Mouse (Mus musculus) C2C12 (cell line): ENCODE results near the gene Gm49358. TPM values are rescaled to one million over a fixed set of nuclear protein-coding genes. Genes with fewer than 3 reads are reported as not detected.

ENCODE experiments used
- H3K27me3 ChIP-seq: one replicate; pipeline ENCODE4 v1.6.1; 2011; ENCODE audit not compliant: control insufficient read depth, insufficient read depth, insufficient read length
- H3K36me3 ChIP-seq: one replicate; pipeline ENCODE4 v1.6.1; 2011; ENCODE audit not compliant: control insufficient read depth, insufficient read depth
- H3K4me3 ChIP-seq: one replicate; pipeline ENCODE4 v1.5.1; 2011; ENCODE audit warnings: mild to moderate bottlenecking, control low read depth; ENCODE audit not compliant: poor library complexity, insufficient read depth, severe bottlenecking
- H3K79me2 ChIP-seq: one replicate; pipeline ENCODE4 v1.6.1; 2011; ENCODE audit not compliant: control insufficient read depth, insufficient read depth
- H3K79me3 ChIP-seq: one replicate; pipeline ENCODE4 v1.6.1; 2011; ENCODE audit warnings: low read depth, control low read depth
- H3ac ChIP-seq: one replicate; pipeline ENCODE3; 2011; ENCODE audit warnings: low read depth; ENCODE audit not compliant: control insufficient read depth, insufficient read length
- CEBPB ChIP-seq: IDR thresholded peaks from one replicate; pipeline ENCODE4 v1.6.1; 2011; ENCODE audit warnings: low read depth, mild to moderate bottlenecking, control low read depth, moderate library complexity
- CTCF ChIP-seq: IDR thresholded peaks from one replicate; pipeline ENCODE4 v1.5.1; 2011; ENCODE audit not compliant: control insufficient read depth, insufficient read depth, insufficient read length
- FOSL1 ChIP-seq: IDR thresholded peaks from one replicate; pipeline ENCODE4 v1.8.0; 2011; ENCODE audit warnings: mild to moderate bottlenecking, low read length; ENCODE audit not compliant: poor library complexity, insufficient read depth, severe bottlenecking
- MAX ChIP-seq: IDR thresholded peaks from one replicate; pipeline ENCODE4 v1.6.1; 2011; ENCODE audit warnings: mild to moderate bottlenecking, control low read depth
- MYOD1 ChIP-seq: IDR thresholded peaks from one replicate; pipeline ENCODE4 v1.6.1; 2011; ENCODE audit warnings: low read depth; ENCODE audit not compliant: control insufficient read depth, insufficient read length
- MYOG ChIP-seq: IDR thresholded peaks from one replicate; pipeline ENCODE4 v1.6.1; 2011; ENCODE audit not compliant: control insufficient read depth, insufficient read length; ENCODE audit errors: extremely low read depth
- USF1 ChIP-seq: IDR thresholded peaks from one replicate; pipeline ENCODE4 v1.6.1; 2011; ENCODE audit warnings: low read depth, mild to moderate bottlenecking, control low read depth, moderate library complexity
- polyA plus RNA-seq: library from polyadenylated mRNA; unstranded; fragments of >200 nt; fragmentation: generic; extraction: Trizol; gene quantifications from one replicate; pipeline ENCODE4 v1.2.1, GENCODE M21; 2012; ENCODE audit warnings: missing spikeins

Gene Gm49358
- polyA plus RNA-seq, 1 experiment, result not detected

GRCm38 (mm10) chr10:86872121-86872520, 108.3 kb downstream of the Gm49358 start:
- Histone ChIP-seq H3K27me3 (no peaks in the 10 kb centered on the region), H3K79me2 (no peaks in the 10 kb centered on the region), H3K36me3 (no peaks in the 10 kb centered on the region), H3ac (no peak overlapping the region), H3K4me3 (no peak overlapping the region), H3K79me3 (no peaks in the 10 kb centered on the region)
- no peak for TF ChIP-seq FOSL1
- no peak for TF ChIP-seq CTCF
- TF ChIP-seq MYOG, result no peak

- TF ChIP-seq CTCF (no peak), CEBPB (no peak), MAX (no peak), USF1 (no peak), MYOG (no peak), FOSL1 (no peak), MYOD1 (no peak)
- no peaks in the 10 kb centered on the region for H3K79me3 ChIP-seq
- no peak overlapping the region for H3K4me3 ChIP-seq
- H3K27me3 ChIP-seq, result no peaks in the 10 kb centered on the region
- no peak overlapping the region for H3ac ChIP-seq
- H3K79me2 ChIP-seq, result no peaks in the 10 kb centered on the region
- H3K36me3 ChIP-seq, result no peaks in the 10 kb centered on the region
Observed at GRCm38 (mm10) chr10:86872591-86872990, 108.8 kb downstream of the Gm49358 start.

GRCm38 (mm10) chr10:86878721-86879120, 114.9 kb downstream of the Gm49358 start:
- Histone ChIP-seq H3ac (no peak overlapping the region), H3K79me3 (no peaks in the 10 kb centered on the region), H3K4me3 (no peak overlapping the region), H3K27me3 (no peaks in the 10 kb centered on the region), H3K36me3 (no peaks in the 10 kb centered on the region), H3K79me2 (no peaks in the 10 kb centered on the region)
- no peak for TF ChIP-seq USF1
- TF ChIP-seq MYOD1, result no peak
- TF ChIP-seq FOSL1, result no peak
- TF ChIP-seq CTCF, result no peak
- no peak for TF ChIP-seq MYOG
- no peak for TF ChIP-seq MAX
- no peak for TF ChIP-seq CEBPB

GRCm38 (mm10) chr10:86880071-86880806, 116.5 kb downstream of the Gm49358 start:
- Histone ChIP-seq H3ac (no peak overlapping the region), H3K79me3 (no peaks in the 10 kb centered on the region), H3K27me3 (no peaks in the 10 kb centered on the region), H3K4me3 (no peak overlapping the region), H3K36me3 (no peaks in the 10 kb centered on the region), H3K79me2 (no peaks in the 10 kb centered on the region)
- TF ChIP-seq USF1 (no peak), MYOD1 (no peak), FOSL1 (no peak), CTCF (no peak), CEBPB (no peak), MYOG (no peak), MAX (no peak)

GRCm38 (mm10) chr10:86881448-86881847, 117.7 kb downstream of the Gm49358 start:
- Histone ChIP-seq H3ac (no peak overlapping the region), H3K4me3 (no peak overlapping the region), H3K36me3 (no peaks in the 10 kb centered on the region), H3K27me3 (no peaks in the 10 kb centered on the region), H3K79me3 (no peaks in the 10 kb centered on the region), H3K79me2 (no peaks in the 10 kb centered on the region)
- TF ChIP-seq CEBPB (no peak), USF1 (no peak), MYOG (no peak), FOSL1 (no peak), MYOD1 (no peak), CTCF (no peak), MAX (no peak)

Other genes starting within 250 kb of the Gm49358 start
- 218 TPM for gene Hsp90b1, start 58.5 kb upstream of the Gm49358 start, polyA plus RNA-seq
- 0.35 TPM for gene Ttc41, start 58.2 kb upstream of the Gm49358 start, polyA plus RNA-seq
- gene Nt5dc3, start 15.0 kb downstream of the Gm49358 start, polyA plus RNA-seq, result 13.7 TPM
- 0.05 TPM for gene Stab2, start 244.1 kb downstream of the Gm49358 start, polyA plus RNA-seq